Mouse (Mus musculus) thymus, postnatal 4 days (tissue): ENCODE data around the gene Fam240b.
"Not testable (repeated sequence)": the region's sequence is repeated elsewhere in the genome, so short reads cannot be mapped to it uniquely, and the experiment has no call there.

ENCODE experiments used
- DNase-seq: peaks from one replicate; pipeline ENCODE4 v3.0.0; 2021

Fam240b gene

DNA sequence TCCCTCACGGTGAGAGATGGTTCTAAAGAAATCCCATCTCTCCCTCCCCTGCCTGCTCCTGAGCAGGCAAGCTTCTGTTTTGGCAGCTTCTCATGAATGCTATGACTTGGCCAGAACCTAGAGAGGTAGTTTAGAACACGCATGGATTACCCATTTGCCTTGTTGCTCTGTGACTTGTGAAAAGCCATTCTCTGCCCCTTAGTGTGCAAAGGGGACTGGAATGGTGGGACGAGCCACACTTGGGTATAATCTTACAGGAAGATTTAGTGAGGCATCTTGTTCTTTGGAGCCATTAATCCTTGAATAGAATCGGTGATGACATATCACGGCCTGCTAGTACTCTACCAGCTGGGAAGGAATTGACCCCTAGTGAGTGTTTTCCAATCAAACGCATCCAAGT lies at the start of gene Fam240b:
TSS of gene Fam240b (minus strand) at position 101 of the 400 bp plus-strand sequence.
- no peak for DNase-seq

DNA sequence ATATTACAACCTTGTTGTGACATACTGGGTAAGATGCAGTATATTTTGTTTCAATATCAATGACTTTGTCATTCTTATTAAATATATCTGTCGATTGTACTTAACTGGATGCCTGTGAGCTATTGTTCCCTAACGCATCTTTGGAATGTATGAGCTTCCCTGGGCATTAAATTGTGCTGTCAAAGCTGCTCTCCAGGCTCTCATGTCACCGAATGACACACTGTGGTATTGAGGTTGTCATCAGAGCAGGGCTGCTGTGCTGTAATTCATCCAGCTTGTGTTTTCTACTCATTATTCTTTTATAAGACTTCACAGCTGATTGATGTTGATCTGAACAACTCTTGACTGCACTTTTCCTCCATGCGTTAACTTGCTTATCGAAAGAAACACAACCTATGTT lies 32.5 kb upstream of the Fam240b start:
- DNase-seq: no peak

DNA sequence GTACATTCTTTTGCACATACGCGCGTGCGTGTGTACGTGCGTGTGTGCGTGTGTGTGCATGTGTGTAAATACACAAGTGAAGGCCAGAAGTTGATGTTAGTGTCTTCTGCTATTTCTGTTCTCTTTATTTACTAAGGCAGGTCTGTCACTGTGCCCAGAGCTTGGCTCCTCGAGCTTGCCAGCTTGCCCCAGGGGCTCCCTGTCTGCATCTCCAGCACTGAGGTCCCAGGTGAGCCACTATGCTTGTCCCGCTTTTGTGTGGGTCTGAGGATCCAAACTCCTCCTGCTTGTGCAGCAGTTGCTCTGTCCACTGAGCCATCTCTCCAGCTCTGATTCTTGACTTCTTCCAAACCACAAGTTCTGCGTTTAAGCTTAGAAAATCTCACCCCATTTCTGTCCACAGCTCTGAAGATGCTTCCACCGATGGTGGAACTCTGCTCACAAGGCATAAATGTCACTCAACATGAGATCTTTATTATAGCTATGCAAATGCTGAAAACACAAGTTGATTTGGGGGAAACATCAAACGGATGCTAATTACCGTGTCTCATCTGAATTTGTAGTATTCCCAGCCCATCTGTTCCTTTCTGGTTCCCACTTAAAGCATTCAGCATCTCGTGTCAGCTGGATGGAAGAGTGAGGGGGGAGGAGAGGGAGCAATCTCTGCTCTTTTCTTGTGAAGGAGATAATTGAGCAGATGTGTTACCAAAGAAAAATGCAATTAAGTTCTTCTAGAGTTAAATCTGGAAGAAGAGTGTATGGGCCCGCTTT lies 29.1 kb upstream of the Fam240b start:
- DNase-seq: no peak

DNA sequence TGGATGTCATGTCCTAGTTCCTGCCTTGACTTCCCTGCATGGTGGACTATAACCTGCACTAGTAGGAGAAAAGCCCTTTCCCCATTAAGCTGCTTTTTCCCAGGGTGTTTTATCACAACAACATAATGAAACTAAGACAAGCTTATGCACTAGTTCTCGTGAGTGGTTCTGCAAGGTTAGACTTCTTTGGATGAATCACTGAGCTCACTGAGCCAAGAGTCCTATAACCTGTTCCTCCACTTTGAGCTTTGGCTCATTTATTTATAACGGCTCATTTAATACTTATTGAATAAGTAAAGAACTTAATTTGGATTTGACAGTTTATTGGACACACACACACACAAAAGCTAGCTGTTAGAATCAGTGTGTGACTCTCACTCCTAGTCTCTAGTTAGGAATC lies 16.7 kb upstream of the Fam240b start:
- no peak for DNase-seq

DNA sequence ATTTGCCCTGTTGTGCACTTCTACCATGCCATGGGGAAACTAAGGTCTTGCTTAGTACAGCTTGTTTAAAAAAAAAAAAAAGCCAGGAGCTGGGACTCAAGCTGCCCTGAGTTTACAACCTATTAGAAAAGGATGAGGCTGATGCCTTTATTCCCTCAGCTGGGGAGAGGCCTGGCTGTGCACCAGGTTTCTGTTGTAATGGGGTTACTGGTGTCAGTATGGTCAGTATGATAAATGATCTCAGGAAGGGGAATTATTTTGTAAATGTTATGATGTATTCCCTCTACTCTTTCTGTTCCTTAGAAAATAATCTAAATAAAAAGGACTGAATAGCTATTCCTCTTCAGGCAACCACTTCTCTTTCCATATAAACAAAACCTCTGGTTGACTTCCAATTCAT lies 14.0 kb upstream of the Fam240b start:
- no peak for DNase-seq

DNA sequence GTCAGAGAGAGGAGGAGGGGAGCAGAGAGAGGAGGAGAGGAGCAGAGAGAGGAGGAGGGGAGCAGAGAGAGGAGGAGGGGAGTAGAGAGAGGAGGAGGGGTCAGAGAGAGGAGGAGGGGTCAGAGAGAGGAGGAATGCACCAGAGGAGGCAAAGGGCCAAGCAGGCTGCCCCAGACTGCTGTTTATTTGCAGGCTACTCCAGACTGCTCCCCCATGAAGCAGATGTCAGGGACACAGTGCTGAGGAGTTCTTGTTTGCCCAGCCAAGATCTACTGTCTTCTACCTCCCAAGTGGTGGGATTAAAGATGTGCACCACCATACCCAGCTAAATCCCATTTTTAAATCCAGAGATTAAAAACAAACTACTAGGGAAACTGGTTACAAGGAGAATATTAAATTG lies 9.8 kb upstream of the Fam240b start:
- DNase-seq: no peak

DNA sequence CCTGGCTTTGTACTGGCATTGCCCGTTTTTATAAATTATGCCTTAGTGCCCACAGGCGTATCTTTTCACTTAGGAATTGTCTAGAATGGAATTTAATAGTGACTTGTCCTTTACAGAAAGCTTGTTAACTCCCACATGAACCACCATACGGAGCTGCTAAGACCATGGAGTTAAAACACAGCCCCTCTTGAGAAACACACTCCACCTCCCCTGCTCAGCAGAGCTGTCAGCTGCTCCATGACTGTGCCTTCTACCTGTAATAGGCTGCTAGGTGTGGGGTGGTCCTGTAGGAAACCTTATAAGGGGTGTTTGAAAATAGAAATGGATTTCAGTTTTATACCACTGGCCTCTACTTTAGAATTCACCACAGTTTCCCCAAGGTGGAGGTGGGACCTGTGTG lies 5.2 kb upstream of the Fam240b start:
- no peak for DNase-seq

DNA sequence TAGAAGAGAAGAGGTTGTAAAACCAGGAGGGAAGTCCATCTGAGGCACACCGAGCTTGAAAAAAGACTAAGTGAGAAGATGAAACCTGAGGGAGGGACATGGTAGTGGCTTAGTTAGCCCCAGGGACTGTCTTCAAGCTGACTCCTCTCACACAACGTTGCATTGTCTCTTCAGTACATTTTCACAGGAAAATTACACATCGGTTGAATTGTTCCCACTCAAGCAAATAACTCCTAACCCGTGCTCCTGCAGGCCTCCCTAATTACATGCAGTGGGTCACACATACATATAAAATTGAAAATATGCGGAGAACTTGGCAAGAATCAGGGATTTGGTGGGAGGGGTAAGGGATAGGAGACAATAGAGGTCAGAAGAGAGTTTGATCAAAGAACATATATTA lies 4.0 kb downstream of the Fam240b start:
- no peak for DNase-seq

DNA sequence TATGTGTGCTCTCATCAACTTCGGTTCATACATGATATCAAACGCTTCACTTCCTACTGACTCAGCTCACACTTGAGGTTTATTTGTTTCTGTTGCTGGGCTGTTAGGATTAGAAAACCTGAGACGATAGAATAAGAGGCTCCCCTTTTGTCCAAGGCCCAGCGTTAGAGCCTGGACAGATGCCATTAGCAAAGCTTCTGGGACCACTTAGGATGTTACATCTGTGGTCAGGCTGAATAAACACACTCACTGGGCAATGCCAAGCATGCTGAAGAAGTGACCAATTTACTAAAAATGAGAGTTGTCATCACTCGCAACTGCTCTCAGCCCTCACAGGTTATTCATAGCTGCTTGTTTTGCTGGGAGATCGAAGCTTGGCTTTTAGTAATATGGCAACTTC lies 7.7 kb downstream of the Fam240b start:
- DNase-seq: no peak

DNA sequence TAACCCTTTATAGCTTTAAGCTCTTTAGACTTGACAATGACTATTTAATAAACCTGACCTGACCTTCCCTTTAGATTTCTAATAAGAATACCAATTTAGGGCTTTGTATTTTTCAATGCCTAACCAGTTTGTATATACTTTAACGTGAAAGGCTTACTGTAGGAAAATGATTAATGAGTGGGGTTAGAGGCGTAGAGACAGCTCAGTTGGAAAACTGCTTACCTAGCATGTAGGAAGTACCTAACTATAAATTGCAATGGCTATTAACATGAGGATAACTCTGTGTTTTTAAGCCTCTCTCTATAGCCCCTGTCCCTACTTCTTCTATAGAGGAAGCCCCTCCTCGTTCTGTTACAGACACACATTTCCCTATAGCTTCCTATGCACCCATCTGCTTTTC lies 17.6 kb downstream of the Fam240b start:
- DNase-seq: no peak

DNA sequence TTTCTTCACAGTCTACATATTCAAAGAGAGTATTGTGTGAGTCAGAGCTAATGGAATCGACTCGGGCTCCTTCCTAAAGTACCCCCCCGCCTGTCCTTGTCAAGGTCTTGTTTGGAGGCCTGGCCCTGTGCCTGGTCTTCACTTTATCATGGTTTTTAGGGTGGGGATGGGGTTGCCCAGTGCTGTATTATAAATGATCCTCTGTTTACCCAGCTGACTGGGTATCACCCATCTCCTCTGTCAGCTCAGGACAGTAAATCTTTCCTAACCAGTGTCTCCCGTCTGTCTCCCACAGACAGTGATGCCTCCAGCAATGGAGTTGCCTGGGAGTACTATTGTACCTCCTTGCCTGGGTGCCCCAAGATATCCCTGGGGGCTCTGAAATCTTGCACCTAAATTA lies 19.6 kb downstream of the Fam240b start:
- no peak for DNase-seq

DNA sequence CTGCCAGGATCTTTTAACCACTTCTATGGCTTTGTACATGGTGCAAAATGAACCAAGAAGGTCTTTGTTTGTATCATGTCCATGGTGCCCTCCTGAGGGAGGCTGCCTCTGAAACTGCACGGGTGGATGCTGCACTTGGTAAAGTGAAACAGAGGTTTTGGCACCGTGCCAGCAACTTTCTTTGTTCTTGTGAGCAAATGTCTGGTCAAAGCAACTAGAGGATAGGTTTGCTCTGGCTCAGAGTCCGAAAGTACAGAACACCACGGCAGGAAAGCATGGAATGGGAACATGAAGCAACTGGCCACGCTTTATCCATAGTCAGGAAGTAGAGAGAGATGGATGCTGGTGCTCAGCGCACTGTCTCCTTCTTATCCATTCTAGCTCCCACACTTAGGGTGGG lies 29.7 kb downstream of the Fam240b start:
- DNase-seq: peak; percentile 26

DNA sequence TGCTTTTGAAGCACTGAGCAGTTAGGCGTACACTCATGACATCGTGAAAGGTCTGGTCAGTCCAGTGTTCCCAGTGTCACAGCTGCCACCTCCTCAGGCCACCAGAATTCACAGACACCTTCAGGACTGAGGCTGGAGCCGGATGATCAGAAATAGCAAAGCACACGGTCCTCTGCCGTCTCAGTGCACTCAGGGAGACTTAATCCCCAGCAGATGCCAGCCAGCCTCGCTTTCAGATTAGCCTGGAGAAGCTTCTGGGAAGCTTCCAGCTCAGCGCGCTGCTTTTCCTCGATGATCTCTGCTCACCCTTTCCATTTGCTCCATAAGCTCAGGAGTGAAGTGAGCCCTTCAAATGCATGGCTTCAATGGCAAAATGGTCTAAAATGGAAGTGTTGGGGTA lies 32.4 kb downstream of the Fam240b start:
- DNase-seq: no peak

DNA sequence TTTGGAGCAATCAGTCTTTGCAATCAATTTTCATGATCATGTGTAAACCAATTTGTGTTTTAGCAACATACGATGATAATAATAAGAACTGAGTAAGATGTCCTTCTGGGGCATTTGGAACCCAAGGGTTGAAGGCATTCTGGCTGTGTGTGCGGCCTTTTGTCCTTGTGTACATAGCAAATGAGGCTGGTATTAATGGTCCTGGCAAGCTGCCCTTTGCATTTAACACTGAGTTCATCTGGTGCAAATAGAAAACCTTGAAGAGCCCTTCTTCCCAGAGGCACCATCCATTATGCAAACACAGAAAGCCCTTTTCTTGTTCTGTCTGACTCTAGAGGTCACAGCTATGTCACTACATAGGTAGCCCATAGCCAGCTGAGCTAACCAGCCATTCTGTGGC lies 35.0 kb downstream of the Fam240b start:
- no peak for DNase-seq

DNA sequence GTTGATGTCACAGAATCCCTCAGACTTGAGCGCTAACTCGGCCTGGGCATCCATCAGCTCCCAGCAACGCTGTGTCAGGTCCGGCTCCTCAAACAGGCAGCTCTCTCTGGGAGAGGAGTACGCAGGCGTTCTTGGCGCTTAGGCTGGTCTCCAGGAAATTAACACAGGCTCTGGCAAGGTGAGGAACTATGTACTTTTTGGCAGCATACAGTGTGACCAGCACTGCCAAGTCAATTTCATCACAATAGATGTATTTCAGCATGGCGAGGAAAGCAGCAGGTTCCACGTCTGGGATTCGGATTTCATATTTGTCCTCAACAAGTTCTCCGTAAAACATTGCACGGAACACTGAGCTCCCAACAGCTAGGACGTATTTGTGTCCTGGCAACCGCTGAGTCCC lies 39.4 kb downstream of the Fam240b start:
- DNase-seq: no peak

DNA sequence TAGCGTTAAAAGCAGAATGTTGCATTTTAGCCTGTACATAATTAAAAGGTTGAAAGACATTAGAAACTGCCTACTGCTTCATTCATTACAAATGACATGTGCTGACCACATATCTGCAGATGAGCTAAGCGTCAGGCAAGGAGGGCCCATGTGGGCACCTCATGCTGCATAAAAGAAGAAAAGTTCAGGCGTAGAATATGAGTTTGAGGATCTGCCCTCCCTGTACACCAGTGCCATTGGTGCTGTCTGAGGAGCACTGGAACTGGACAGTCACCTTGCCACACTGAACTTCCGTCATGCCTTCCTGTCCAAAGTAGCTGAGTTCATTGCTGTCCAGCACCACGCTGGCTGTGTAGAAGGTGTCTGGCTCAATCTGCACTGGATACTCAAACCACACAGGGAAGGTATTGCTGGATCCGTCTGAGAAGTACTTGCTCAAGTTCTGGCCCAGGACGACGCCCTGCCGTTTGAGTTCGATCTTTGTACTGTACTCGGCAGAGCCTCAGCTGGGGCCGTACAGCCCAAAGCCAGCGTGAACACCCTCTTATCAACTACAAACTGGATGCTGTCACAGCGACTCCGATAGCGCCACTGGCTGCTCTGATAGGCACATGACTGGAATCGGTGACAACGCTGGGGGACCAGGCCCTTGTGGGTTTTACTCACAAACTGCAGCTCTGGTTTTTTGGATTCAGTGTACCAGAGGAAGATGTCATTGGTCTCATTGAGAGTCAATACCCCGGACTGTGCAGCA lies 40.2 kb downstream of the Fam240b start:
- not testable (repeated sequence) for DNase-seq

DNA sequence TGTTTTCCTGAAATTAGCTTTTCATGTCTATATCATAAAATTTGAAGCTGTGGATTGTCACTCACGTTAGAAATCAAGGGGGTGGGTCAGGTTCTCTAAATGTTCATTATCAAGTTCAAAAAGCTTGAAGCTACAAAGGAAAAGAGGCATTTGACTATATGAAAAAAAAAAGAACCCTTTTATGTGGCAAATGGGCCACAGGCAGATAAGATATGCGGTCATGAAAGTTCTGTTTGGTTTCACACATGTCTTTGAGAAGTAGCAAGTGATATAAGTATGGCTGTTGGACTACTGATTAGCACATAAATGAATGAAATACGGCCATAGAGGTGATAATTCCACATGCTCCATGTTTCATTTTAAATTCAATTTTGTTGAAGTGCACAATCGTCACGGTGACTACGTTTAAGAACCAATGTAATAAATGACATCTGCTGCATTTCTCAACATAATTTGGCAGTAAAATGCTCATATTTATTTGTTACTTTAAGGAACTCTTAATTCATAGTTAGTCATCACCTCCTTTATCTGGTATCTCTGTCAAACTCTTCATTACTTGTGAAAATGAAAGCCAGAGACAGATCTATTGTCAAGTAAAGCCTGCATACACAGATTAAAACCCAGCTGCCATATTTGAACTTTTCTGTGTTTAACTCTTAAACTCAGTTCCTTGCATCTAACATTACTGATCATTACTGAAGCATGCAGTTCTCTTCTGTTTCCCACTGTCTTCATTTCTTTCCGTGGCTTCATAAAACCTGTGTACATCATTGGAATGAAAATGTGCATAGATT lies 47.4 kb downstream of the Fam240b start:
- no peak for DNase-seq

DNA sequence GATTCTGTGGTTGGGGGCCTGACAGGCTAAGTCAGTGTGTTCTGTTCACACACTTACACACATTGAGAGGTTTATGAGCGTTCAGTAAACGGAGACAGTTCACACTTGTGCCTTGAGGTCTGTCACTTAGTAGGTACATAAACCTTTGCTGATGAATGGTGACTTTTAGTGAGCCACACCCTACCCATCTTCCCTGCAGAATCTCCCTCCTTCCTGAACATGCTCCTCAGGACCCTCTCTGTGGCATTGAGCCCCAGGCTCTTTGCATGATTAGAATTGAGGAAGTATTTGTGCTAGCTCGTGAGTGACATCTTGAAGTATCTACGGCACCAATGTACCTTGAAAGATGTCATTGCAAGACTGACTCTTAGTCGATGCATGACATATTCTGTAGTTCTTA lies 48.9 kb downstream of the Fam240b start:
- DNase-seq: no peak

DNA sequence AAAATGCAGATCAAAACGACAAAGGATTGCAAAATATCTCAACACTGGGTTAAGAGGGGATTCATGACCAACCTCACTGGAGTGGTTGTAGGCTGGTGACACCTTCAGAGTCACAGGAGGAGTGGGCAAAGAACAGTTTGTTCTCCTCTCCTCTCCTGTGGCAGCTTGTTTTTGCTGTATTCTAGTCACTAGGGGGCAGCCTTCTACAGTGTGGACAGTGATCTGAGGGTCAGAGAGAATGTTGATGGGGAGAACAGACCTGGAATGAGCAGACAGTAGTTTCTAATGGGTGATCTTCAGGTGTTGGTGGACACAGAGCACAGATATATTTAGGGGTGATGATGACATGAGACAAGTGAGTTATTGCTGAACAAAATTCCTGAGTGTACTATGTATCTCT lies 49.6 kb downstream of the Fam240b start:
- no peak for DNase-seq

DNA sequence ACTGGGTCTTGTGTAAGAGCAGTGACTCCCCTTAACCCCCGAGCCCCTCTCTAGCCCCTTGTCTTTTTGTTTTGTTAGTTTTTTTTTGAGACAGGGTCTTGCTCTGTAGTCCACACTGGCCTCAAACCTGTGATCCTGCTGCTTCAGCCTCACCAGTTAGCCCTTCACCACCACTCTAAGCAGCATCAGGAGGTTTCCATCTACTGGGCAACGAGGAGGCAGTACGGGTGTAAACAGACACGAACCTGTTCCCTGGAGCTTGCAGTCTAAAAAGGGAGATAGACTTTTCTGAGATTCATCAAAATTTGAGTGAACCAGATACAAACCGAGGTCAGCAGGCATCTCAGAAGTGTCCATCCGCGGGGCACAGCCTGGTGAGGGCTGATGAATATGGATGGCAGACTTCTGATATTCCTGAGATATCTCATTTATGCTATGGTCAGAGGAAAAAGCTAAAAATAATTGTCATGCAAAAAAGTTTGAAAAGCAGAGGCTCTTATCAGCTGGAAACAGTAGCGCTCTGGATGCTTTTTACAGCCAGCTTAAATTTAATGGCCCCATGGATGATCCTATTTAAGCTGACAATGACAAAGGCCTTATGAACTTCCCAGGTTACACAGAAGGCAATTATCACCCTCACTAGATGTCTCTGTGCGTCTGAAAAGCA lies 52.2 kb downstream of the Fam240b start:
- no peak for DNase-seq

DNA sequence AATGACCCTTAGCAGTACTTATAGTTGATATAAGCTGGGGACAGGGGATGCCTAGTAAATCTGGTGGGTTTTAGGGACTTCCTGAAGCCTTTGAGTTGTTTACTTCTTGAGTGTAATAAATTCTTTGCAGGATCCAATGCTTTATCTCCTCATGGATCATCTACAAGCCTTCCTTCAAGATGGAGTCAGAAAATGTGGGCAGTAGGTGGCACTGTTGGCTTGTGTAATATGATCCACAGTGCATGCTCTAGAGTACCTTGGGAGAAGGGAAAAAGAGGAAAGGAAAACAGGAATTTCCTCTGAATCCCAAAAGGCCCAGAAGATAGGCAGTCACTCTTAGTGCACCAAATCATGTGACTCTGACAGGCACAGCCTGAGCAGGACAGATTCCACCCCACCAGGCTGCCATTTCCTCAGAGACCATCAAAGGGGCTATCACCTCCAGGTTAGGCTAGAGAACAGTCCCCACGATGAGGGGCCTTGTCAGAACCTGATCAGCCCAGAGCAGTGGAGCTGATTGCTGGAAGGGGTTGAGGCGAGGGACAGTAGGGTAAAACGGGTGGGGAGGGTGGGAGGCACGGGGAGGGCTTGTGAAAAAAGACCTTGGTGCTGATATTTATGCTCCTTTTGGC lies 54.2 kb downstream of the Fam240b start:
- DNase-seq: peak; percentile 55

DNA sequence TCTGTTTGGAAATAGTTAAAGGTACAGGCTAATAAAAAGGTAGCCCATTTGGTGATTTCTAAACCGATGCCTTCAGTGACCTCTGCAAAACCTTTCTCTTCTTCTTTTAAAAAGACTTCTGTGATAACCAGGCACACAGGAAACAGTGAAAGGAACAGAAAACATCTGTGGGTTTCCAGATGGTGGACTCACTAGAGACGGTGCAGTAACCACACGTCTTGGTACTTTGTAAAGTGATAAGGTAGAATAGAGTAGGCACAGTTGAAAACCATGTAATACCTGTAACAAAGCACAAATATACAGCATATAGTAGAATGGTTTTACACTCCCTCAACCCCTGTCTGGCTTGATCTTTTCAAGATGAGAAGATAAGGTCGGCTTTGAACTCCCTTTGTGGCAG lies 57.0 kb downstream of the Fam240b start:
- DNase-seq: no peak

DNA sequence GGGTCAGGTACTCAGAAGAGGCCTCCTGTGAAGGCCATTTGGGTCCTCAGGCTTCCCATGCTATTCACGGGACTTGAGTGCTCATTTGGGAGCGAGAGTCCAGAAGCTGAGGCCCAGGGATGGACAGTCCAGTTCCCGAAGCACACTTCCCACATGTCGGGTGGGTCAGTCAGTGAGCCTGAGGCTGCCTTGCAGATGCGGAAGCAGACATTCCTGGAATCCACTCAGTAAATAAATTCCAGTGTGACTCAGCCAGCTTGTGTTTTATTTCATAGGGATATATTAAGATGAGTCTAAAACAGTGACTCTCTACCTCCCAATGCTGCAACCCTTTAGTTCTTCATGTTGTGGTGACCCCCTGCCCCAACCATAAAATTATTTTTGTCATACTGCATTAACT lies 58.1 kb downstream of the Fam240b start:
- no peak for DNase-seq
